Mouse (Mus musculus) ES-CJ7 (cell line): Measurements from ENCODE around the gene Men1.

Experiments
- DNase-seq: peaks from one replicate; pipeline ENCODE4 v3.0.0; 2011; ENCODE audit warnings: low read depth, low spot score

The Men1 gene

GRCm38 (mm10) chr19:6364317-6364725 lies 29.5 kb downstream of the Men1 start:
- peak; percentile 93 for DNase-seq

- no peak for DNase-seq
Observed at GRCm38 (mm10) chr19:6364842-6365241, 30.1 kb downstream of the Men1 start.

- no peak for DNase-seq
Observed at GRCm38 (mm10) chr19:6370175-6370574, 35.4 kb downstream of the Men1 start.

- no peak for DNase-seq
Observed at GRCm38 (mm10) chr19:6372433-6372832, 37.7 kb downstream of the Men1 start.

GRCm38 (mm10) chr19:6373539-6374400 lies 39.0 kb downstream of the Men1 start:
- peak; percentile 80 for DNase-seq

GRCm38 (mm10) chr19:6374571-6374970 lies 39.8 kb downstream of the Men1 start:
- DNase-seq, result no peak

GRCm38 (mm10) chr19:6375423-6376254 lies 40.9 kb downstream of the Men1 start:
- no peak for DNase-seq

GRCm38 (mm10) chr19:6376255-6376564 lies 41.4 kb downstream of the Men1 start:
- peak; percentile 55 for DNase-seq

GRCm38 (mm10) chr19:6376643-6377042 lies 41.9 kb downstream of the Men1 start:
- DNase-seq, result no peak

GRCm38 (mm10) chr19:6377327-6378040 lies 42.7 kb downstream of the Men1 start:
- no peak for DNase-seq

GRCm38 (mm10) chr19:6380411-6381166 lies 45.8 kb downstream of the Men1 start:
- no peak for DNase-seq

- DNase-seq, result no peak
Observed at GRCm38 (mm10) chr19:6381238-6381637, 46.5 kb downstream of the Men1 start.

GRCm38 (mm10) chr19:6382323-6382924 lies 47.6 kb downstream of the Men1 start:
- no peak for DNase-seq

- DNase-seq, result no peak
Observed at GRCm38 (mm10) chr19:6383470-6383869, 48.7 kb downstream of the Men1 start.

GRCm38 (mm10) chr19:6384128-6384527 lies 49.3 kb downstream of the Men1 start, which contains the start of gene Pygm:
Pygm (plus strand) TSS chr19:6384399.
- no peak for DNase-seq

GRCm38 (mm10) chr19:6384954-6385353 lies 50.2 kb downstream of the Men1 start:
- DNase-seq, result no peak

GRCm38 (mm10) chr19:6385419-6385818 lies 50.6 kb downstream of the Men1 start:
- DNase-seq, result no peak

- no peak for DNase-seq
Observed at GRCm38 (mm10) chr19:6385821-6386220, 51.0 kb downstream of the Men1 start.

- DNase-seq, result no peak
Observed at GRCm38 (mm10) chr19:6386234-6386633, 51.5 kb downstream of the Men1 start.

GRCm38 (mm10) chr19:6388006-6388405 lies 53.2 kb downstream of the Men1 start:
- DNase-seq, result no peak

- DNase-seq, result peak; percentile 85
Observed at GRCm38 (mm10) chr19:6389803-6390202, 55.0 kb downstream of the Men1 start.
